ENCODE assay signal across 17 mouse cellular contexts in genomic region chr3:61358107-61358506, GRCm38 (mm10). TPM values are rescaled to one million over a fixed set of nuclear protein-coding genes. Genes with fewer than 3 reads are reported as not detected.
DNase-seq lines count a peak whose midpoint lies in the region; ATAC-seq and TF ChIP-seq lines count a peak whose summit lies in the region.
"Had no signal": no experiment of that assay in that cellular context is flagged by ENCODE, and none has a peak within 500 bp of the region (broad histone marks: within the 10 kb centered on the region; RNA-seq: fewer than 3 reads in every experiment).

No protein-coding gene starts in this region.

- 61% methylated on average over 6 of the region's 6 CpGs for WGBS in lung, embryonic 14.5 days

- H3K36me3 ChIP-seq in lung, embryonic 14.5 days (ENCODE audit: insufficient read depth) = no peaks in the 10 kb centered on the region
- H3K36me3 ChIP-seq: embryonic facial prominence, embryonic 13.5 days; liver, embryonic 13.5 days; midbrain, embryonic 12.5 days; neural tube, embryonic 13.5 days had no signal

- no peak for TF ChIP-seq POLR2A in brain, embryonic 14.5 days (IDR thresholded peaks at IDR 0.05; ENCODE audit: borderline replicate concordance, extremely low read depth, insufficient read depth, insufficient read length, poor library complexity, severe bottlenecking)

- no peak for ATAC-seq in lung, embryonic 14.5 days (ENCODE audit: insufficient read depth)
- ATAC-seq: intestine, embryonic 16.5 days had no signal

- DNase-seq in heart, postnatal 10 days = peak; percentile 33 to 55
- no peak for DNase-seq in heart, postnatal 36 days
- DNase-seq in lung, embryonic 14.5 days = peak; percentile 74
- DNase-seq in lung, postnatal 25 days (ENCODE audit: low spot score) = no peak
- DNase-seq in brain, embryonic 14.5 days (ENCODE audit: low read depth) = peak; percentile 90
- peak; percentile 22 for DNase-seq in induced T-regulatory cell, adult 2 months (ENCODE audit: low read depth)
- no peak for DNase-seq in MN1 (ENCODE audit: low spot score)
- DNase-seq: adrenal gland, postnatal 10 days; cerebellum, adult 18-20 months; gastrocnemius, postnatal 10 days; layer of hippocampus, postnatal 36 days; liver, embryonic 13.5 days; thymus, adult 18-20 months had no signal

- H3K9ac ChIP-seq in lung, embryonic 14.5 days = no peak overlapping the region
- H3K9ac ChIP-seq: embryonic facial prominence, embryonic 13.5 days; liver, embryonic 13.5 days; midbrain, embryonic 12.5 days; neural tube, embryonic 13.5 days had no signal

- no peak for TF ChIP-seq CTCF in lung, embryonic 14.5 days (IDR thresholded peaks at IDR 0.05; ENCODE audit: low read depth)
- TF ChIP-seq CTCF in brain, embryonic 14.5 days (IDR thresholded peaks at IDR 0.05; ENCODE audit: borderline replicate concordance, extremely low read depth, insufficient read depth, insufficient read length) = no peak

- H3K27ac ChIP-seq in lung, embryonic 14.5 days (ENCODE audit: low read depth) = no peak overlapping the region
- H3K27ac ChIP-seq: embryonic facial prominence, embryonic 13.5 days; liver, embryonic 13.5 days; midbrain, embryonic 12.5 days; neural tube, embryonic 13.5 days had no signal

- no peak overlapping the region for H3K4me3 ChIP-seq in lung, embryonic 14.5 days (ENCODE audit: low read depth, low read length)
- H3K4me3 ChIP-seq: embryonic facial prominence, embryonic 13.5 days; liver, embryonic 13.5 days; midbrain, embryonic 12.5 days; neural tube, embryonic 13.5 days had no signal

- no peaks in the 10 kb centered on the region for H3K4me1 ChIP-seq in lung, embryonic 14.5 days (ENCODE audit: insufficient read depth)

- intact Hi-C loops in heart, postnatal 10 days (cut with DNase I) = no loop called here
- intact Hi-C loops in heart, postnatal 36 days (cut with DNase I) = no loop called here

- no peak overlapping the region for H3K4me2 ChIP-seq in lung, embryonic 14.5 days
- H3K4me2 ChIP-seq: embryonic facial prominence, embryonic 13.5 days; liver, embryonic 13.5 days; midbrain, embryonic 12.5 days; neural tube, embryonic 13.5 days had no signal

- H3K27me3 ChIP-seq in lung, embryonic 14.5 days (ENCODE audit: insufficient read depth, low read length) = no peaks in the 10 kb centered on the region
- H3K27me3 ChIP-seq: embryonic facial prominence, embryonic 13.5 days; liver, embryonic 13.5 days; neural tube, embryonic 13.5 days had no signal

- H3K9me3 ChIP-seq in lung, embryonic 14.5 days (ENCODE audit: low read depth, low read length) = no peaks in the 10 kb centered on the region
- H3K9me3 ChIP-seq: embryonic facial prominence, embryonic 13.5 days; liver, embryonic 13.5 days; midbrain, embryonic 12.5 days; neural tube, embryonic 13.5 days had no signal

RNA-seq across cellular contexts. Expression of gene Rap2b, which starts 3.3 kb away (rescaled TPM):
- total RNA-seq in heart, postnatal 10 days (2021) = 1 to 10 TPM; 4.8 to 6.0 TPM
- total RNA-seq in heart, postnatal 36 days (2021) = 1 to 10 TPM; 3.2 to 3.4 TPM
- polyA plus RNA-seq in lung, embryonic 14.5 days (2014; fragmentation: Nextera tagmentation; extraction: Ambion mirVana) = 9.0 and 9.9 TPM in 2 replicates
- 8.7 and 9.5 TPM in 2 replicates for polyA plus RNA-seq in brain, embryonic 14.5 days (2012; rRNA removed)

RNA-seq across cellular contexts. Expression of gene B430305J03Rik, which starts 7.6 kb away (rescaled TPM):
- under 1 TPM; 0.12 to 0.17 TPM for total RNA-seq in heart, postnatal 10 days (2021)
- total RNA-seq in heart, postnatal 36 days (2021) = under 1 TPM in 1 of 2 experiments, not detected in 1; 0.05 TPM
- polyA plus RNA-seq in lung, embryonic 14.5 days (2014; fragmentation: Nextera tagmentation; extraction: Ambion mirVana) = not detected in 2 replicates
- polyA plus RNA-seq in brain, embryonic 14.5 days (2012; rRNA removed) = 0.38 and 0.68 TPM in 2 replicates
- polyA plus RNA-seq: embryonic facial prominence, embryonic 13.5 days; intestine, embryonic 16.5 days; liver, embryonic 13.5 days; midbrain, embryonic 12.5 days; neural tube, embryonic 13.5 days had no signal

Comparison
In these comparisons a context has a peak if more than half of its experiments do, and no peak if none do; other contexts are left out.
1. DNase-seq: peak in heart, postnatal 10 days (2 of 2), lung, embryonic 14.5 days (single experiment), brain, embryonic 14.5 days (single experiment) and induced T-regulatory cell, adult 2 months (single experiment); none in heart, postnatal 36 days (0 of 2), lung, postnatal 25 days (single experiment) and MN1 (single experiment).